Mouse (Mus musculus): ENCODE measurements around the gene Kifc3. TPM values are rescaled to one million over a fixed set of nuclear protein-coding genes. Genes with fewer than 3 reads are reported as not detected.

The Kifc3 gene
- polyA plus RNA-seq, 1 experiment from 2014 or later = 5.2 TPM

GRCm38 (mm10) chr8:95157145-95157544, 45.5 kb downstream of the Kifc3 start:
- Histone ChIP-seq H3K4me2 (replicated peaks; ENCODE audit: low read depth, low read length) (no peak overlapping the region), H3K9me3 (ENCODE audit: control insufficient read depth, low read length) (no peaks in the 10 kb centered on the region), H3K27me3 (ENCODE audit: control insufficient read depth, insufficient read depth, low read length) (no peaks in the 10 kb centered on the region), H3K9ac (ENCODE audit: low read depth, low read length) (no peak overlapping the region), H3K36me3 (ENCODE audit: control insufficient read depth, insufficient read depth, low read length) (no peaks in the 10 kb centered on the region), H3K27ac (ENCODE audit: low read depth, low read length) (no peak overlapping the region), H3K4me1 (replicated peaks; ENCODE audit: control insufficient read depth, insufficient read depth, low read length) (no peaks in the 10 kb centered on the region), H3K4me3 (ENCODE audit: low read depth, low read length) (no peak overlapping the region)
- no peak for ATAC-seq (ENCODE audit: low FRiP score)
- DNase-seq (ENCODE audit: low spot score) = no peak
- WGBS = 74% methylated on average over 3 of the region's 3 CpGs

- Histone ChIP-seq H3K9me3 (ENCODE audit: control insufficient read depth, low read length) (no peaks in the 10 kb centered on the region), H3K27me3 (ENCODE audit: control insufficient read depth, insufficient read depth, low read length) (no peaks in the 10 kb centered on the region), H3K4me1 (replicated peaks; ENCODE audit: control insufficient read depth, insufficient read depth, low read length) (no peaks in the 10 kb centered on the region), H3K4me3 (ENCODE audit: low read depth, low read length) (no peak overlapping the region), H3K4me2 (replicated peaks; ENCODE audit: low read depth, low read length) (no peak overlapping the region), H3K27ac (ENCODE audit: low read depth, low read length) (no peak overlapping the region), H3K36me3 (ENCODE audit: control insufficient read depth, insufficient read depth, low read length) (no peaks in the 10 kb centered on the region), H3K9ac (ENCODE audit: low read depth, low read length) (no peak overlapping the region)
- ATAC-seq (ENCODE audit: low FRiP score) (no peak), DNase-seq (ENCODE audit: low spot score) (no peak)
- 87% methylated on average over 6 of the region's 6 CpGs for WGBS
Observed at GRCm38 (mm10) chr8:95156108-95156507, 46.5 kb downstream of the Kifc3 start.

- H3K27ac ChIP-seq (ENCODE audit: low read depth, low read length) = no peak overlapping the region
- H3K27me3 ChIP-seq (ENCODE audit: control insufficient read depth, insufficient read depth, low read length) = no peaks in the 10 kb centered on the region
- WGBS = 89% methylated on average over 5 of the region's 5 CpGs
- H3K9ac ChIP-seq (ENCODE audit: low read depth, low read length) = no peak overlapping the region
- no peak overlapping the region for H3K4me2 ChIP-seq (replicated peaks; ENCODE audit: low read depth, low read length)
- H3K36me3 ChIP-seq (ENCODE audit: control insufficient read depth, insufficient read depth, low read length) = no peaks in the 10 kb centered on the region
- ATAC-seq (ENCODE audit: low FRiP score) = no peak
- no peak overlapping the region for H3K4me3 ChIP-seq (ENCODE audit: low read depth, low read length)
- H3K9me3 ChIP-seq (ENCODE audit: control insufficient read depth, low read length) = no peaks in the 10 kb centered on the region
- no peak for DNase-seq (ENCODE audit: low spot score)
- no peaks in the 10 kb centered on the region for H3K4me1 ChIP-seq (replicated peaks; ENCODE audit: control insufficient read depth, insufficient read depth, low read length)
Observed at GRCm38 (mm10) chr8:95155361-95155760, 47.3 kb downstream of the Kifc3 start.

GRCm38 (mm10) chr8:95154654-95155053, 48.0 kb downstream of the Kifc3 start:
- ATAC-seq (ENCODE audit: low FRiP score) = no peak
- DNase-seq (ENCODE audit: low spot score) = no peak
- Histone ChIP-seq H3K36me3 (ENCODE audit: control insufficient read depth, insufficient read depth, low read length) (no peaks in the 10 kb centered on the region), H3K9me3 (ENCODE audit: control insufficient read depth, low read length) (no peaks in the 10 kb centered on the region), H3K27ac (ENCODE audit: low read depth, low read length) (no peak overlapping the region), H3K9ac (ENCODE audit: low read depth, low read length) (no peak overlapping the region), H3K27me3 (ENCODE audit: control insufficient read depth, insufficient read depth, low read length) (no peaks in the 10 kb centered on the region), H3K4me3 (ENCODE audit: low read depth, low read length) (no peak overlapping the region), H3K4me1 (replicated peaks; ENCODE audit: control insufficient read depth, insufficient read depth, low read length) (no peaks in the 10 kb centered on the region), H3K4me2 (replicated peaks; ENCODE audit: low read depth, low read length) (no peak overlapping the region)
- WGBS = 66% methylated on average over 6 of the region's 6 CpGs

- DNase-seq (ENCODE audit: low spot score) (no peak), ATAC-seq (ENCODE audit: low FRiP score) (no peak)
- Histone ChIP-seq H3K36me3 (ENCODE audit: control insufficient read depth, insufficient read depth, low read length) (no peaks in the 10 kb centered on the region), H3K27me3 (ENCODE audit: control insufficient read depth, insufficient read depth, low read length) (no peaks in the 10 kb centered on the region), H3K4me3 (ENCODE audit: low read depth, low read length) (no peak overlapping the region), H3K9me3 (ENCODE audit: control insufficient read depth, low read length) (no peaks in the 10 kb centered on the region), H3K4me2 (replicated peaks; ENCODE audit: low read depth, low read length) (no peak overlapping the region), H3K9ac (ENCODE audit: low read depth, low read length) (no peak overlapping the region), H3K27ac (ENCODE audit: low read depth, low read length) (no peak overlapping the region), H3K4me1 (replicated peaks; ENCODE audit: control insufficient read depth, insufficient read depth, low read length) (no peaks in the 10 kb centered on the region)
- WGBS = 60% methylated on average over 4 of the region's 4 CpGs
Observed at GRCm38 (mm10) chr8:95154056-95154455, 48.6 kb downstream of the Kifc3 start.

- no peak overlapping the region for H3K4me2 ChIP-seq (replicated peaks; ENCODE audit: low read depth, low read length)
- no peaks in the 10 kb centered on the region for H3K27me3 ChIP-seq (ENCODE audit: control insufficient read depth, insufficient read depth, low read length)
- no peak overlapping the region for H3K27ac ChIP-seq (ENCODE audit: low read depth, low read length)
- H3K36me3 ChIP-seq (ENCODE audit: control insufficient read depth, insufficient read depth, low read length) = no peaks in the 10 kb centered on the region
- WGBS = 90% methylated on average over 3 of the region's 3 CpGs
- no peaks in the 10 kb centered on the region for H3K9me3 ChIP-seq (ENCODE audit: control insufficient read depth, low read length)
- H3K4me1 ChIP-seq (replicated peaks; ENCODE audit: control insufficient read depth, insufficient read depth, low read length) = no peaks in the 10 kb centered on the region
- H3K9ac ChIP-seq (ENCODE audit: low read depth, low read length) = no peak overlapping the region
- H3K4me3 ChIP-seq (ENCODE audit: low read depth, low read length) = no peak overlapping the region
- ATAC-seq (ENCODE audit: low FRiP score) = no peak
- no peak for DNase-seq (ENCODE audit: low spot score)
Observed at GRCm38 (mm10) chr8:95150608-95151007, 52.0 kb downstream of the Kifc3 start.

- no peaks in the 10 kb centered on the region for H3K9me3 ChIP-seq (ENCODE audit: control insufficient read depth, low read length)
- no peaks in the 10 kb centered on the region for H3K27me3 ChIP-seq (ENCODE audit: control insufficient read depth, insufficient read depth, low read length)
- H3K4me3 ChIP-seq (ENCODE audit: low read depth, low read length) = no peak overlapping the region
- no peaks in the 10 kb centered on the region for H3K4me1 ChIP-seq (replicated peaks; ENCODE audit: control insufficient read depth, insufficient read depth, low read length)
- DNase-seq (ENCODE audit: low spot score) (no peak), ATAC-seq (ENCODE audit: low FRiP score) (no peak)
- no peak overlapping the region for H3K4me2 ChIP-seq (replicated peaks; ENCODE audit: low read depth, low read length)
- H3K36me3 ChIP-seq (ENCODE audit: control insufficient read depth, insufficient read depth, low read length) = no peaks in the 10 kb centered on the region
- H3K9ac ChIP-seq (ENCODE audit: low read depth, low read length) = no peak overlapping the region
- 53% methylated on average over 10 of the region's 10 CpGs for WGBS
- H3K27ac ChIP-seq (ENCODE audit: low read depth, low read length) = no peak overlapping the region
Observed at GRCm38 (mm10) chr8:95149426-95149825, 53.2 kb downstream of the Kifc3 start.

GRCm38 (mm10) chr8:95146846-95147245, 55.8 kb downstream of the Kifc3 start:
- no peak overlapping the region for H3K4me2 ChIP-seq (replicated peaks; ENCODE audit: low read depth, low read length)
- H3K27ac ChIP-seq (ENCODE audit: low read depth, low read length) = no peak overlapping the region
- H3K36me3 ChIP-seq (ENCODE audit: control insufficient read depth, insufficient read depth, low read length) = no peaks in the 10 kb centered on the region
- no peak overlapping the region for H3K9ac ChIP-seq (ENCODE audit: low read depth, low read length)
- no peak for DNase-seq (ENCODE audit: low spot score)
- no peak overlapping the region for H3K4me3 ChIP-seq (ENCODE audit: low read depth, low read length)
- H3K9me3 ChIP-seq (ENCODE audit: control insufficient read depth, low read length) = no peaks in the 10 kb centered on the region
- no peak for ATAC-seq (ENCODE audit: low FRiP score)
- 88% methylated on average over 5 of the region's 5 CpGs for WGBS
- no peaks in the 10 kb centered on the region for H3K27me3 ChIP-seq (ENCODE audit: control insufficient read depth, insufficient read depth, low read length)
- H3K4me1 ChIP-seq (replicated peaks; ENCODE audit: control insufficient read depth, insufficient read depth, low read length) = peaks cover 3% of the 10 kb centered on the region

GRCm38 (mm10) chr8:95146044-95146745, 56.4 kb downstream of the Kifc3 start:
- H3K4me3 ChIP-seq (ENCODE audit: low read depth, low read length) = no peak overlapping the region
- DNase-seq (ENCODE audit: low spot score) (no peak), ATAC-seq (ENCODE audit: low FRiP score) (no peak)
- H3K4me1 ChIP-seq (replicated peaks; ENCODE audit: control insufficient read depth, insufficient read depth, low read length) = peaks cover 5% of the 10 kb centered on the region
- H3K9ac ChIP-seq (ENCODE audit: low read depth, low read length) = no peak overlapping the region
- 84% methylated on average over 2 of the region's 2 CpGs for WGBS
- no peaks in the 10 kb centered on the region for H3K36me3 ChIP-seq (ENCODE audit: control insufficient read depth, insufficient read depth, low read length)
- no peak overlapping the region for H3K4me2 ChIP-seq (replicated peaks; ENCODE audit: low read depth, low read length)
- no peak overlapping the region for H3K27ac ChIP-seq (ENCODE audit: low read depth, low read length)
- H3K27me3 ChIP-seq (ENCODE audit: control insufficient read depth, insufficient read depth, low read length) = no peaks in the 10 kb centered on the region
- H3K9me3 ChIP-seq (ENCODE audit: control insufficient read depth, low read length) = no peaks in the 10 kb centered on the region

All from hindbrain, embryonic 11.5 days (tissue).